Comparison of ENCODE assay signal across 19 mouse cellular contexts in genomic region chr19:35861421-35861820, GRCm38 (mm10).
A peak's percentile ranks its signal among the peaks of the same experiment; 100 is the strongest.
DNase-seq lines count a peak whose midpoint lies in the region; ATAC-seq lines count a peak whose summit lies in the region.
"Had no signal": no experiment of that assay in that cellular context is flagged by ENCODE, and none has a peak within 500 bp of the region (broad histone marks: within the 10 kb centered on the region; RNA-seq: fewer than 3 reads in every experiment).

No protein-coding gene starts in this region.

- no peak overlapping the region for H3K27ac ChIP-seq in kidney, embryonic 15.5 days
- H3K27ac ChIP-seq: embryonic facial prominence, embryonic 12.5 days; forebrain, embryonic 15.5 days; hindbrain, embryonic 13.5 days; intestine, embryonic 15.5 days; limb, embryonic 15.5 days; stomach, postnatal 0 days had no signal

- no peak overlapping the region for H3K9ac ChIP-seq in kidney, embryonic 15.5 days
- H3K9ac ChIP-seq: embryonic facial prominence, embryonic 12.5 days; forebrain, embryonic 15.5 days; heart, embryonic 12.5 days; hindbrain, embryonic 13.5 days; intestine, embryonic 15.5 days; limb, embryonic 15.5 days had no signal

- no peaks in the 10 kb centered on the region for H3K27me3 ChIP-seq in kidney, embryonic 15.5 days
- H3K27me3 ChIP-seq: embryonic facial prominence, embryonic 12.5 days; forebrain, embryonic 15.5 days; heart, embryonic 12.5 days; hindbrain, embryonic 13.5 days; intestine, embryonic 15.5 days; limb, embryonic 15.5 days had no signal

- no peaks in the 10 kb centered on the region for H3K36me3 ChIP-seq in kidney, embryonic 15.5 days
- H3K36me3 ChIP-seq: embryonic facial prominence, embryonic 12.5 days; forebrain, embryonic 15.5 days; G1E; heart, embryonic 12.5 days; hindbrain, embryonic 13.5 days; intestine, embryonic 15.5 days; limb, embryonic 15.5 days had no signal

- H3K4me1 ChIP-seq in kidney, embryonic 15.5 days: no peaks in the 10 kb centered on the region
- H3K4me1 ChIP-seq: embryonic facial prominence, embryonic 12.5 days; forebrain, embryonic 15.5 days; heart, embryonic 12.5 days; hindbrain, embryonic 13.5 days; intestine, embryonic 15.5 days; limb, embryonic 15.5 days had no signal

- WGBS in kidney, embryonic 15.5 days: 71% methylated on average over 4 of the region's 4 CpGs

- H3K4me2 ChIP-seq in kidney, embryonic 15.5 days: no peak overlapping the region
- H3K4me2 ChIP-seq: embryonic facial prominence, embryonic 12.5 days; forebrain, embryonic 15.5 days; heart, embryonic 12.5 days; hindbrain, embryonic 13.5 days; intestine, embryonic 15.5 days; limb, embryonic 15.5 days had no signal

- H3K4me3 ChIP-seq in kidney, embryonic 15.5 days (replicated peaks): no peak overlapping the region
- H3K4me3 ChIP-seq: embryonic facial prominence, embryonic 12.5 days; erythroblast, embryonic 14.5 days; forebrain, embryonic 15.5 days; heart, embryonic 12.5 days; hindbrain, embryonic 13.5 days; intestine, embryonic 15.5 days; limb, embryonic 15.5 days had no signal

- no peaks in the 10 kb centered on the region for H3K9me3 ChIP-seq in kidney, embryonic 15.5 days (replicated peaks)
- H3K9me3 ChIP-seq: embryonic facial prominence, embryonic 12.5 days; forebrain, embryonic 15.5 days; G1E; heart, embryonic 12.5 days; hindbrain, embryonic 13.5 days; intestine, embryonic 15.5 days; limb, embryonic 15.5 days had no signal

- DNase-seq in cerebellum, postnatal 14 days: peak; percentile 72 to 73
- no peak for DNase-seq in cerebellum, adult 9-11 months
- peak; percentile 44 for DNase-seq in kidney, adult 18-20 months
- DNase-seq in right cerebral cortex, postnatal 4 days: peak; percentile 3
- DNase-seq in right cerebral cortex, postnatal 14 days: no peak
- DNase-seq in frontal cortex, adult 2 months (ENCODE audit: extremely low spot score in 1 of 2, low spot score in 1 of 2): no peak
- no peak for DNase-seq in thymus, postnatal 25 days
- DNase-seq: layer of hippocampus, postnatal 36 days; lung, postnatal 14 days had no signal

- no peak for ATAC-seq in kidney, embryonic 15.5 days (replicated peaks; ENCODE audit: low FRiP score)
- ATAC-seq: forebrain, embryonic 15.5 days; intestine, embryonic 15.5 days had no signal

Comparison
In these comparisons a context has a peak if more than half of its experiments do, and no peak if none do; other contexts are left out.
1. DNase-seq: peak in cerebellum, postnatal 14 days (2 of 2), kidney, adult 18-20 months (single experiment) and right cerebral cortex, postnatal 4 days (single experiment); none in cerebellum, adult 9-11 months (single experiment), right cerebral cortex, postnatal 14 days (single experiment), frontal cortex, adult 2 months (0 of 2) and thymus, postnatal 25 days (single experiment).